Mouse (Mus musculus): ENCODE data around the gene Gnb3.

Gnb3 gene

GRCm38 (mm10) chr6:124840241-124841167, at the start of gene Gnb3:
Gene Gnb3, minus strand, starts transcription at chr6:124840275.
- DNase-seq (ENCODE audit: low spot score in 2 of 2), result no peak

GRCm38 (mm10) chr6:124888555-124889125, 48.6 kb upstream of the Gnb3 start:
- DNase-seq (ENCODE audit: low spot score in 2 of 2), result no peak

GRCm38 (mm10) chr6:124887986-124888385, 47.9 kb upstream of the Gnb3 start, which contains the start of gene Cd4:
Gene Cd4, minus strand, starts transcription at chr6:124888221.
- DNase-seq (ENCODE audit: low spot score in 2 of 2), result no peak

- no peak for DNase-seq (ENCODE audit: low spot score in 2 of 2)
Observed at GRCm38 (mm10) chr6:124885956-124886381, 45.9 kb upstream of the Gnb3 start.

- DNase-seq (ENCODE audit: low spot score in 2 of 2), result no peak
Observed at GRCm38 (mm10) chr6:124884714-124885500, 44.8 kb upstream of the Gnb3 start.

- DNase-seq (ENCODE audit: low spot score in 2 of 2), result no peak
Observed at GRCm38 (mm10) chr6:124883351-124883750, 43.3 kb upstream of the Gnb3 start.

GRCm38 (mm10) chr6:124881821-124882220, 41.7 kb upstream of the Gnb3 start:
- DNase-seq (ENCODE audit: low spot score in 2 of 2), result no peak

- DNase-seq (ENCODE audit: low spot score in 2 of 2), result no peak
Observed at GRCm38 (mm10) chr6:124879390-124879789, 39.3 kb upstream of the Gnb3 start.

GRCm38 (mm10) chr6:124874348-124874747, 34.3 kb upstream of the Gnb3 start:
- DNase-seq (ENCODE audit: low spot score in 2 of 2), result no peak

- DNase-seq (ENCODE audit: low spot score in 2 of 2), result no peak
Observed at GRCm38 (mm10) chr6:124866560-124866959, 26.5 kb upstream of the Gnb3 start.

- no peak for DNase-seq (ENCODE audit: low spot score in 2 of 2)
Observed at GRCm38 (mm10) chr6:124865766-124866362, 25.8 kb upstream of the Gnb3 start.

- peak; percentile 52 to 57 for DNase-seq (ENCODE audit: low spot score in 2 of 2)
Observed at GRCm38 (mm10) chr6:124863658-124864298, 23.7 kb upstream of the Gnb3 start, which contains the start of gene Gpr162. Gene Gpr162, minus strand, starts transcription at chr6:124863983.

- DNase-seq (ENCODE audit: low spot score in 2 of 2), result no peak
Observed at GRCm38 (mm10) chr6:124863125-124863657, 23.1 kb upstream of the Gnb3 start.

GRCm38 (mm10) chr6:124862406-124863124, 22.5 kb upstream of the Gnb3 start:
- no peak for DNase-seq (ENCODE audit: low spot score in 2 of 2)

GRCm38 (mm10) chr6:124861802-124862201, 21.7 kb upstream of the Gnb3 start:
- DNase-seq (ENCODE audit: low spot score in 2 of 2), result no peak

GRCm38 (mm10) chr6:124861266-124861665, 21.2 kb upstream of the Gnb3 start:
- DNase-seq (ENCODE audit: low spot score in 2 of 2), result no peak

GRCm38 (mm10) chr6:124860511-124860910, 20.4 kb upstream of the Gnb3 start:
- no peak for DNase-seq (ENCODE audit: low spot score in 2 of 2)

GRCm38 (mm10) chr6:124859725-124860124, 19.6 kb upstream of the Gnb3 start:
- DNase-seq (ENCODE audit: low spot score in 2 of 2), result peak; percentile 89 to 91

GRCm38 (mm10) chr6:124858561-124859318, 18.7 kb upstream of the Gnb3 start:
- DNase-seq (ENCODE audit: low spot score in 2 of 2), result no peak

Measured in frontal cortex, postnatal 25 days (tissue).